Mouse (Mus musculus): Measurements from ENCODE around the gene Tmed4.

GRCm38 (mm10) chr11:6276466-6276865 lies 1.8 kb upstream of the Tmed4 start:
- no peak for TF ChIP-seq CTCF (IDR thresholded peaks at IDR 0.05)
- TF ChIP-seq EP300 (IDR thresholded peaks at IDR 0.05) = no peak
